Mouse (Mus musculus): ENCODE data around the gene Med27. TPM values are rescaled to one million over a fixed set of nuclear protein-coding genes. Genes with fewer than 3 reads are reported as not detected.
A peak's percentile ranks its signal among the peaks of the same experiment; 100 is the strongest.

The Med27 gene
- polyA plus RNA-seq, 1 experiment from 2014 or later, result 68.4 TPM

- H3K4me2 ChIP-seq, result no peak overlapping the region
- DNase-seq (ENCODE audit: low spot score, missing footprints) (no peak), ATAC-seq (ENCODE audit: low FRiP score) (no peak)
- no peaks in the 10 kb centered on the region for H3K27me3 ChIP-seq (ENCODE audit: control insufficient read depth, insufficient read depth, low read length)
- H3K4me1 ChIP-seq (ENCODE audit: control insufficient read depth, insufficient read depth, low read length), result peaks cover 14% of the 10 kb centered on the region; the same call in 1 of the 2 replicates
- no peak overlapping the region for H3K27ac ChIP-seq (ENCODE audit: low read depth, low read length)
- H3K36me3 ChIP-seq (ENCODE audit: control insufficient read depth, insufficient read depth, low read length), result no peaks in the 10 kb centered on the region
- no peak overlapping the region for H3K9ac ChIP-seq (ENCODE audit: low read length)
- no peaks in the 10 kb centered on the region for H3K9me3 ChIP-seq (ENCODE audit: control insufficient read depth, low read length)
- WGBS, result 77% methylated on average over 6 of the region's 6 CpGs
- H3K4me3 ChIP-seq (ENCODE audit: low read depth, low read length), result no peak overlapping the region
Measured at GRCm38 (mm10) chr2:29504848-29505247, 158.2 kb downstream of the Med27 start.

GRCm38 (mm10) chr2:29506411-29506810 lies 159.8 kb downstream of the Med27 start:
- Histone ChIP-seq H3K9me3 (ENCODE audit: control insufficient read depth, low read length) (no peaks in the 10 kb centered on the region), H3K9ac (ENCODE audit: low read length) (no peak overlapping the region), H3K27ac (ENCODE audit: low read depth, low read length) (no peak overlapping the region), H3K4me3 (ENCODE audit: low read depth, low read length) (no peak overlapping the region), H3K4me2 (no peak overlapping the region), H3K27me3 (ENCODE audit: control insufficient read depth, insufficient read depth, low read length) (no peaks in the 10 kb centered on the region), H3K36me3 (ENCODE audit: control insufficient read depth, insufficient read depth, low read length) (no peaks in the 10 kb centered on the region), H3K4me1 (ENCODE audit: control insufficient read depth, insufficient read depth, low read length) (peaks cover 14% of the 10 kb centered on the region; the same call in 1 of the 2 replicates)
- WGBS, result 56% methylated on average over 4 of the region's 4 CpGs
- no peak for ATAC-seq (ENCODE audit: low FRiP score)
- no peak for DNase-seq (ENCODE audit: low spot score, missing footprints)

GRCm38 (mm10) chr2:29513131-29513530 lies 166.5 kb downstream of the Med27 start:
- no peak overlapping the region for H3K9ac ChIP-seq (ENCODE audit: low read length)
- WGBS, result 14% methylated on average over 7 of the region's 7 CpGs
- ATAC-seq (ENCODE audit: low FRiP score), result no peak
- H3K27me3 ChIP-seq (ENCODE audit: control insufficient read depth, insufficient read depth, low read length), result peaks cover 2% of the 10 kb centered on the region
- no peak overlapping the region for H3K4me2 ChIP-seq
- no peaks in the 10 kb centered on the region for H3K9me3 ChIP-seq (ENCODE audit: control insufficient read depth, low read length)
- H3K4me3 ChIP-seq (ENCODE audit: low read depth, low read length), result no peak overlapping the region
- H3K27ac ChIP-seq (ENCODE audit: low read depth, low read length), result no peak overlapping the region
- H3K36me3 ChIP-seq (ENCODE audit: control insufficient read depth, insufficient read depth, low read length), result no peaks in the 10 kb centered on the region
- peaks cover 50% of the 10 kb centered on the region for H3K4me1 ChIP-seq (ENCODE audit: control insufficient read depth, insufficient read depth, low read length)
- no peak for DNase-seq (ENCODE audit: low spot score, missing footprints)

GRCm38 (mm10) chr2:29514836-29515235 lies 168.2 kb downstream of the Med27 start:
- DNase-seq (ENCODE audit: low spot score, missing footprints) (no peak), ATAC-seq (ENCODE audit: low FRiP score) (no peak)
- Histone ChIP-seq H3K4me2 (no peak overlapping the region), H3K4me1 (ENCODE audit: control insufficient read depth, insufficient read depth, low read length) (peaks cover 54% of the 10 kb centered on the region), H3K4me3 (ENCODE audit: low read depth, low read length) (no peak overlapping the region), H3K36me3 (ENCODE audit: control insufficient read depth, insufficient read depth, low read length) (no peaks in the 10 kb centered on the region), H3K9me3 (ENCODE audit: control insufficient read depth, low read length) (no peaks in the 10 kb centered on the region), H3K27me3 (ENCODE audit: control insufficient read depth, insufficient read depth, low read length) (peaks cover 11% of the 10 kb centered on the region), H3K9ac (ENCODE audit: low read length) (no peak overlapping the region), H3K27ac (ENCODE audit: low read depth, low read length) (no peak overlapping the region)
- WGBS, result 73% methylated on average over 6 of the region's 6 CpGs

GRCm38 (mm10) chr2:29515831-29516447 lies 169.3 kb downstream of the Med27 start:
- H3K27ac ChIP-seq (ENCODE audit: low read depth, low read length), result peak overlapping the region; percentile 45
- 0 out of 2 replicates have a peak overlapping the region, but pooled peaks have one; percentile 16 for H3K9ac ChIP-seq (ENCODE audit: low read length)
- H3K36me3 ChIP-seq (ENCODE audit: control insufficient read depth, insufficient read depth, low read length), result no peaks in the 10 kb centered on the region
- H3K4me3 ChIP-seq (ENCODE audit: low read depth, low read length), result no peak overlapping the region
- DNase-seq (ENCODE audit: low spot score, missing footprints) (no peak), ATAC-seq (ENCODE audit: low FRiP score) (no peak)
- no peak overlapping the region for H3K4me2 ChIP-seq
- H3K9me3 ChIP-seq (ENCODE audit: control insufficient read depth, low read length), result no peaks in the 10 kb centered on the region
- peaks cover 54% of the 10 kb centered on the region for H3K4me1 ChIP-seq (ENCODE audit: control insufficient read depth, insufficient read depth, low read length)
- 85% methylated on average over 4 of the region's 4 CpGs for WGBS
- peaks cover 16% of the 10 kb centered on the region for H3K27me3 ChIP-seq (ENCODE audit: control insufficient read depth, insufficient read depth, low read length)

GRCm38 (mm10) chr2:29516621-29517170 lies 170.1 kb downstream of the Med27 start:
- H3K4me3 ChIP-seq (ENCODE audit: low read depth, low read length), result no peak overlapping the region
- DNase-seq (ENCODE audit: low spot score, missing footprints), result peak; percentile 95
- peak overlapping the region; percentile 9; the same call in 1 of the 2 replicates for H3K4me2 ChIP-seq
- WGBS, result 12% methylated on average over 9 of the region's 9 CpGs
- H3K9me3 ChIP-seq (ENCODE audit: control insufficient read depth, low read length), result no peaks in the 10 kb centered on the region
- peaks cover 19% of the 10 kb centered on the region for H3K27me3 ChIP-seq (ENCODE audit: control insufficient read depth, insufficient read depth, low read length)
- peak overlapping the region; percentile 45 for H3K27ac ChIP-seq (ENCODE audit: low read depth, low read length)
- H3K36me3 ChIP-seq (ENCODE audit: control insufficient read depth, insufficient read depth, low read length), result no peaks in the 10 kb centered on the region
- H3K9ac ChIP-seq (ENCODE audit: low read length), result peak overlapping the region; percentile 0; the same call in 1 of the 2 replicates
- peak; percentile 82 for ATAC-seq (ENCODE audit: low FRiP score)
- H3K4me1 ChIP-seq (ENCODE audit: control insufficient read depth, insufficient read depth, low read length), result peaks cover 54% of the 10 kb centered on the region

- peaks cover 28% of the 10 kb centered on the region for H3K27me3 ChIP-seq (ENCODE audit: control insufficient read depth, insufficient read depth, low read length)
- no peaks in the 10 kb centered on the region for H3K36me3 ChIP-seq (ENCODE audit: control insufficient read depth, insufficient read depth, low read length)
- ATAC-seq (ENCODE audit: low FRiP score), result no peak
- H3K9me3 ChIP-seq (ENCODE audit: control insufficient read depth, low read length), result no peaks in the 10 kb centered on the region
- H3K4me2 ChIP-seq, result no peak overlapping the region
- no peak overlapping the region for H3K9ac ChIP-seq (ENCODE audit: low read length)
- WGBS, result 29% methylated on average over 3 of the region's 3 CpGs
- no peak for DNase-seq (ENCODE audit: low spot score, missing footprints)
- H3K27ac ChIP-seq (ENCODE audit: low read depth, low read length), result no peak overlapping the region
- no peak overlapping the region for H3K4me3 ChIP-seq (ENCODE audit: low read depth, low read length)
- H3K4me1 ChIP-seq (ENCODE audit: control insufficient read depth, insufficient read depth, low read length), result peaks cover 47% of the 10 kb centered on the region
Measured at GRCm38 (mm10) chr2:29519402-29519801, 172.8 kb downstream of the Med27 start.

GRCm38 (mm10) chr2:29520206-29520605 lies 173.6 kb downstream of the Med27 start:
- Histone ChIP-seq H3K4me2 (no peak overlapping the region), H3K4me3 (ENCODE audit: low read depth, low read length) (no peak overlapping the region), H3K4me1 (ENCODE audit: control insufficient read depth, insufficient read depth, low read length) (peaks cover 52% of the 10 kb centered on the region), H3K27ac (ENCODE audit: low read depth, low read length) (no peak overlapping the region), H3K9me3 (ENCODE audit: control insufficient read depth, low read length) (no peaks in the 10 kb centered on the region), H3K9ac (ENCODE audit: low read length) (no peak overlapping the region), H3K27me3 (ENCODE audit: control insufficient read depth, insufficient read depth, low read length) (peaks cover 28% of the 10 kb centered on the region), H3K36me3 (ENCODE audit: control insufficient read depth, insufficient read depth, low read length) (no peaks in the 10 kb centered on the region)
- ATAC-seq (ENCODE audit: low FRiP score), result no peak
- WGBS, result 87% methylated on average over 6 of the region's 6 CpGs
- no peak for DNase-seq (ENCODE audit: low spot score, missing footprints)

- 83% methylated on average over 7 of the region's 7 CpGs for WGBS
- H3K4me1 ChIP-seq (ENCODE audit: control insufficient read depth, insufficient read depth, low read length), result peaks cover 42% of the 10 kb centered on the region
Measured at GRCm38 (mm10) chr2:29521486-29521885, 174.9 kb downstream of the Med27 start.

More at GRCm38 (mm10) chr2:29521486-29521885, 174.9 kb downstream of the Med27 start:
- no peaks in the 10 kb centered on the region for H3K36me3 ChIP-seq (ENCODE audit: control insufficient read depth, insufficient read depth, low read length)
- DNase-seq (ENCODE audit: low spot score, missing footprints) (no peak), ATAC-seq (ENCODE audit: low FRiP score) (no peak)
- peaks cover 28% of the 10 kb centered on the region for H3K27me3 ChIP-seq (ENCODE audit: control insufficient read depth, insufficient read depth, low read length)
- H3K4me3 ChIP-seq (ENCODE audit: low read depth, low read length), result no peak overlapping the region
- no peak overlapping the region for H3K4me2 ChIP-seq
- no peaks in the 10 kb centered on the region for H3K9me3 ChIP-seq (ENCODE audit: control insufficient read depth, low read length)
- no peak overlapping the region for H3K27ac ChIP-seq (ENCODE audit: low read depth, low read length)
- no peak overlapping the region for H3K9ac ChIP-seq (ENCODE audit: low read length)

All from midbrain, embryonic 11.5 days (tissue).